Mouse (Mus musculus): Measurements from ENCODE around the gene 1700018B08Rik. TPM values are rescaled to one million over a fixed set of nuclear protein-coding genes. Genes with fewer than 3 reads are reported as not detected.

The 1700018B08Rik gene
- polyA plus RNA-seq, 1 experiment from 2014 or later, result not detected

- Histone ChIP-seq H3K4me1 (ENCODE audit: insufficient read depth) (peaks cover 54% of the 10 kb centered on the region), H3K9me3 (ENCODE audit: low read length) (no peaks in the 10 kb centered on the region), H3K4me3 (ENCODE audit: low read depth, low read length) (no peak overlapping the region), H3K27me3 (ENCODE audit: insufficient read depth, low read length) (no peaks in the 10 kb centered on the region), H3K9ac (replicated peaks) (no peak overlapping the region), H3K4me2 (ENCODE audit: low read depth, low read length) (peak overlapping the region; percentile 75), H3K36me3 (replicated peaks; ENCODE audit: insufficient read depth, low read length) (peaks cover 13% of the 10 kb centered on the region), H3K27ac (ENCODE audit: low read depth) (peak overlapping the region; percentile 84)
- TF ChIP-seq CTCF (IDR thresholded peaks at IDR 0.05; ENCODE audit: low read depth) (no peak), EP300 (IDR thresholded peaks at IDR 0.05; ENCODE audit: low read depth) (peak; percentile 93)
- 54% methylated on average over 4 of the region's 4 CpGs for WGBS (ENCODE audit: insufficient replicate concordance)
- DNase-seq, result no peak
- no peak; the same call in 1 of the 2 replicates for ATAC-seq
Measured at GRCm38 (mm10) chr8:121588750-121589149, 44.6 kb upstream of the 1700018B08Rik start.

GRCm38 (mm10) chr8:121585159-121585825 lies 41.2 kb upstream of the 1700018B08Rik start:
- ATAC-seq, result peak; percentile 88
- Histone ChIP-seq H3K4me3 (ENCODE audit: low read depth, low read length) (peak overlapping the region; percentile 52), H3K27me3 (ENCODE audit: insufficient read depth, low read length) (no peaks in the 10 kb centered on the region), H3K9me3 (ENCODE audit: low read length) (no peaks in the 10 kb centered on the region), H3K9ac (replicated peaks) (peak overlapping the region; percentile 58), H3K4me1 (ENCODE audit: insufficient read depth) (peaks cover 50% of the 10 kb centered on the region), H3K27ac (ENCODE audit: low read depth) (peak overlapping the region; percentile 80), H3K36me3 (replicated peaks; ENCODE audit: insufficient read depth, low read length) (no peaks in the 10 kb centered on the region), H3K4me2 (ENCODE audit: low read depth, low read length) (peak overlapping the region; percentile 70)
- peak; percentile 99 for DNase-seq
- TF ChIP-seq CTCF (IDR thresholded peaks at IDR 0.05; ENCODE audit: low read depth) (no peak), EP300 (IDR thresholded peaks at IDR 0.05; ENCODE audit: low read depth) (peak; percentile 79; the same call in 1 of the 2 replicates)
- under 1% methylated on average over 43 of the region's 47 CpGs for WGBS (ENCODE audit: insufficient replicate concordance)

DNA sequence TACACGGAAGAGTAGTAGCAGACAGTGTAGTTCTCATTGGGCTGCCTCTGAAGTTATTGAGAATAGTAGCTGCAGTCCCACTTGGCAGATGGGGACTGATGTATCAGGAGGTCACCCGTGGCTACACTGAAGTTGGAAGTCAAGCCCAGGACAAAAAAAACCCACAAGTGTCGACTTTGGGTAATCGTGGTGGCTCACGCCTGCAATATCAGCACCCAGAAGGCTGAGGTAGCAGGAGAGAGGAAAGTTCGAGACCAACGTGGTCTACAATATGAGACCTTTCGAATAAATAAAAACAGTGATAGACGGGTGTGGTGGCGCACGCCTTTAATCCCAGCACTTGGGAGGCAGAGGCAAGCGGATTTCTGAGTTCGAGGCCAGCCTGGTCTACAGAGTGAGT lies 40.6 kb upstream of the 1700018B08Rik start:
- Histone ChIP-seq H3K9me3 (ENCODE audit: low read length) (no peaks in the 10 kb centered on the region), H3K27me3 (ENCODE audit: insufficient read depth, low read length) (no peaks in the 10 kb centered on the region), H3K36me3 (replicated peaks; ENCODE audit: insufficient read depth, low read length) (no peaks in the 10 kb centered on the region), H3K4me2 (ENCODE audit: low read depth, low read length) (peak overlapping the region; percentile 70), H3K27ac (ENCODE audit: low read depth) (peak overlapping the region; percentile 80), H3K4me3 (ENCODE audit: low read depth, low read length) (peak overlapping the region; percentile 52), H3K4me1 (ENCODE audit: insufficient read depth) (peaks cover 52% of the 10 kb centered on the region), H3K9ac (replicated peaks) (peak overlapping the region; percentile 58; the same call in 1 of the 2 replicates)
- WGBS (ENCODE audit: insufficient replicate concordance), result 36% methylated on average over 13 of the region's 13 CpGs
- peak; percentile 1; the same call in 1 of the 2 replicates for ATAC-seq
- no peak for DNase-seq
- TF ChIP-seq CTCF (IDR thresholded peaks at IDR 0.05; ENCODE audit: low read depth), result no peak
- no peak for TF ChIP-seq EP300 (IDR thresholded peaks at IDR 0.05; ENCODE audit: low read depth)

DNA sequence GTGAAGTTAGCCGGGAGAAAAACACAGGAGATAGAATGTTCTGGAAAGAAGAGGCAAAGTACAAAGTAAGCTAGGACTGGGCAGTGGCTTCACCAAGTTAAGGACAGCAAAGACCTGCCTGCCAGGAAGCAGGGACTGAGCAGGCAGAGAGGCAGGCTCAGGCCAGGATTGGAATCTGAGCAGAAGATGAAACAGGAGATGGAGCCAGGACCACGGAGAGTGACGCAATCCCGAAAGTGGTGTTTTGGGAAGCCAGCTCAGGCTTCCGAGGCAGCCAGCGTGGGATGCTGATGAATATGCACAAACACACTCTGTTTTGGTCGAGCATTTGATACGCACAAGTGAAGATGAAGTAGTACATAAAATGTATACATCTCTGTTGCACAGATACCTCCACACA lies 39.5 kb upstream of the 1700018B08Rik start:
- no peak for TF ChIP-seq EP300 (IDR thresholded peaks at IDR 0.05; ENCODE audit: low read depth)
- TF ChIP-seq CTCF (IDR thresholded peaks at IDR 0.05; ENCODE audit: low read depth), result no peak
- Histone ChIP-seq H3K4me1 (ENCODE audit: insufficient read depth) (peaks cover 48% of the 10 kb centered on the region), H3K4me2 (ENCODE audit: low read depth, low read length) (no peak overlapping the region), H3K36me3 (replicated peaks; ENCODE audit: insufficient read depth, low read length) (no peaks in the 10 kb centered on the region), H3K27ac (ENCODE audit: low read depth) (no peak overlapping the region), H3K9me3 (ENCODE audit: low read length) (no peaks in the 10 kb centered on the region), H3K4me3 (ENCODE audit: low read depth, low read length) (no peak overlapping the region), H3K27me3 (ENCODE audit: insufficient read depth, low read length) (no peaks in the 10 kb centered on the region), H3K9ac (replicated peaks) (no peak overlapping the region)
- WGBS (ENCODE audit: insufficient replicate concordance), result 45% methylated on average over 8 of the region's 8 CpGs
- ATAC-seq (no peak), DNase-seq (no peak)

- DNase-seq (peak; percentile 79), ATAC-seq (peak; percentile 48)
- H3K27me3 ChIP-seq (ENCODE audit: insufficient read depth, low read length), result no peaks in the 10 kb centered on the region
- H3K9ac ChIP-seq (replicated peaks), result no peak overlapping the region
- H3K4me1 ChIP-seq (ENCODE audit: insufficient read depth), result peaks cover 45% of the 10 kb centered on the region
- H3K4me2 ChIP-seq (ENCODE audit: low read depth, low read length), result no peak overlapping the region
- WGBS (ENCODE audit: insufficient replicate concordance), result 31% methylated on average over 9 of the region's 9 CpGs
- H3K9me3 ChIP-seq (ENCODE audit: low read length), result no peaks in the 10 kb centered on the region
- TF ChIP-seq EP300 (IDR thresholded peaks at IDR 0.05; ENCODE audit: low read depth) (peak; percentile 81), CTCF (IDR thresholded peaks at IDR 0.05; ENCODE audit: low read depth) (no peak)
- no peaks in the 10 kb centered on the region for H3K36me3 ChIP-seq (replicated peaks; ENCODE audit: insufficient read depth, low read length)
- no peak overlapping the region for H3K4me3 ChIP-seq (ENCODE audit: low read depth, low read length)
- peak overlapping the region; percentile 96 for H3K27ac ChIP-seq (ENCODE audit: low read depth)
Measured at GRCm38 (mm10) chr8:121580465-121580864, 36.3 kb upstream of the 1700018B08Rik start.

DNA sequence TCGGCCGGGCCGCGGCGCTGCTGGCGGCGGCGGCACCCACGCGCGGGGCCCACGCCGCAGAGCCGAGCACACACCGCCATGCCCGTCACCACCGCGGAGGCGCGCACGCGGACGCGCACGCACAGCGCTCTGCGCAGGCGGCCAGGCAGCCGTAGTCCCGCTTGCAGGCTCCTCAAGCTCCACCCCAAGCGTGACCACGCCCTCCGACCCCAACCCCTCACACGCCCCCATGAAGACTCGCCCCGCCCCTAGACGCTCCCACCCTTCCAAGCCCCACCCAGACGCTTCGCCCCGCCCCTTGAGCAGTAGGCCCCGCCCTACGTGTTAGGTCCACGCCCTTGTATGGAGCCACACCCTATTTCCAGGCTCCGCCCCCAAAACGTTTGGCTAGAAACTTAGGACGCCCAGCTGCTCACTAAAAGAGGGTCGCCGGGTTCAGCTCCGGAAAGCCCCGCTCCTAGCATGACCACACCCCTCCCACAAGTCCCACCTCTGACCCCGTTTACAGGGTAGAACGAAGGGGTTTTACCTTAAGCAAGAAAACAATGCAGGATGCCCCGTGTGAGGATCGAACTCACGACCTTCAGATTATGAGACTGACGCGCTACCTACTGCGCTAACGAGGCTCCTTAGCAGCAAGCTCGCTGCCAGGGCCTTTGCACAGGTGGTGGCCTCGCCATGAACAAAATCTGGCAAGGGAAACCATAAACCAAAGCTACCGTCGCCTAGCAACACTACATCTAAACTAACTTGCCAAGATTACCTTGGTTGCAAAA lies 34.7 kb upstream of the 1700018B08Rik start, which contains the start of gene Fbxo31:
Gene Fbxo31, minus strand, starts transcription at position 131 of the 776 bp plus-strand sequence.
- peak; percentile 83 for ATAC-seq
- Histone ChIP-seq H3K4me2 (ENCODE audit: low read depth, low read length) (peak within 1 kb of the TSS; percentile 99), H3K4me1 (ENCODE audit: insufficient read depth) (peaks cover 41% of the 10 kb centered on the region), H3K4me3 (ENCODE audit: low read depth, low read length) (peak within 1 kb of the TSS; percentile 92), H3K9me3 (ENCODE audit: low read length) (no peaks in the 10 kb centered on the region), H3K9ac (replicated peaks) (peak within 1 kb of the TSS; percentile 83), H3K27ac (ENCODE audit: low read depth) (peak within 1 kb of the TSS; percentile 96), H3K36me3 (replicated peaks; ENCODE audit: insufficient read depth, low read length) (no peaks in the 10 kb centered on the region), H3K27me3 (ENCODE audit: insufficient read depth, low read length) (no peaks in the 10 kb centered on the region)
- TF ChIP-seq EP300 (IDR thresholded peaks at IDR 0.05; ENCODE audit: low read depth), result no peak
- no peak for TF ChIP-seq CTCF (IDR thresholded peaks at IDR 0.05; ENCODE audit: low read depth)
- DNase-seq, result peak; percentile 99
- 1% methylated on average over 45 of the region's 63 CpGs for WGBS (ENCODE audit: insufficient replicate concordance)

Measured in liver, postnatal 0 days (tissue).